Comparison of ENCODE assay signal across 18 mouse cellular contexts in genomic region chr3:86875912-86876311, GRCm38 (mm10).
"Had no signal": no experiment of that assay in that cellular context is flagged by ENCODE, and none has a peak within 500 bp of the region (broad histone marks: within the 10 kb centered on the region; RNA-seq: fewer than 3 reads in every experiment).

No protein-coding gene starts in this region.

- H3K36me3 ChIP-seq: midbrain, embryonic 10.5 days; midbrain, embryonic 12.5 days; neural tube, embryonic 13.5 days; neural tube, embryonic 15.5 days had no signal

- H3K4me3 ChIP-seq: midbrain, embryonic 10.5 days; midbrain, embryonic 12.5 days; myocyte; neural tube, embryonic 13.5 days; neural tube, embryonic 15.5 days had no signal

- ATAC-seq: midbrain, embryonic 16.5 days had no signal

- H3K27ac ChIP-seq: midbrain, embryonic 10.5 days; midbrain, embryonic 12.5 days; neural tube, embryonic 13.5 days; neural tube, embryonic 15.5 days had no signal

- H3K9ac ChIP-seq: lung, embryonic 14.5 days; midbrain, embryonic 12.5 days; neural tube, embryonic 13.5 days; neural tube, embryonic 15.5 days had no signal

- H3K9me3 ChIP-seq: midbrain, embryonic 10.5 days; midbrain, embryonic 12.5 days; neural tube, embryonic 13.5 days; neural tube, embryonic 15.5 days had no signal

- H3K4me2 ChIP-seq: lung, embryonic 14.5 days; midbrain, embryonic 12.5 days; neural tube, embryonic 13.5 days; neural tube, embryonic 15.5 days had no signal

- H3K27me3 ChIP-seq: midbrain, embryonic 12.5 days; neural tube, embryonic 13.5 days; neural tube, embryonic 15.5 days had no signal

- DNase-seq: lung, adult 18-20 months; lung, embryonic 14.5 days; lung, postnatal 10 days; lung, postnatal 4 days; midbrain, embryonic 14.5 days; retina, postnatal 1 day; right cerebral cortex, adult 18-20 months; right cerebral cortex, postnatal 4 days; spleen, adult 18-20 months; thymus, adult 18-20 months; thymus, postnatal 14 days; thymus, postnatal 36 days had no signal
